Mouse (Mus musculus): ENCODE data around the gene Amotl1.

GRCm38 (mm10) chr9:14603475-14603874 is 41.4 kb downstream of the Amotl1 start:
- TF ChIP-seq POLR2A (IDR thresholded peaks at IDR 0.05; ENCODE audit: insufficient read length, low read depth), result no peak
- no peak for TF ChIP-seq CEBPB (IDR thresholded peaks at IDR 0.05; ENCODE audit: insufficient read depth, poor library complexity, severe bottlenecking)
- TF ChIP-seq POLR2AphosphoS2 (IDR thresholded peaks at IDR 0.05; ENCODE audit: insufficient read length, low read depth), result no peak
- no peak for TF ChIP-seq SRF (IDR thresholded peaks at IDR 0.05; ENCODE audit: control insufficient read depth, insufficient read length, low read depth)
